Mouse (Mus musculus) intestine, embryonic 14.5 days (tissue): ENCODE measurements around the gene Slc6a3. TPM values are rescaled to one million over a fixed set of nuclear protein-coding genes. Genes with fewer than 3 reads are reported as not detected.
A peak's percentile ranks its signal among the peaks of the same experiment; 100 is the strongest.

Experiments
- ATAC-seq: fragments of 200-750 bp; cut with Nextera tagmentation; replicated peaks from 2 replicates; pipeline ENCODE4 v1.8.0; 2017; ENCODE audit warnings: low read depth, moderate number of reproducible peaks, moderate TSS enrichment, moderate library complexity; ENCODE audit not compliant: low FRiP score, low TSS enrichment
- DNase-seq: peaks from one replicate; pipeline ENCODE4 v3.0.0-alpha.2; 2018; ENCODE audit warnings: low spot score
- H3K27ac ChIP-seq: fragments of 300-500 bp; sonication (generic); 2 replicates; pipeline ENCODE4 v1.5.1; 2014; ENCODE audit warnings: low read depth, mild to moderate bottlenecking, control low read depth
- H3K27me3 ChIP-seq: fragments of 300-500 bp; sonication (generic); replicated peaks from 2 replicates; pipeline ENCODE4 v1.6.1; 2014; ENCODE audit warnings: low read length, control low read depth; ENCODE audit not compliant: control insufficient read depth, insufficient read depth
- H3K36me3 ChIP-seq: fragments of 300-500 bp; sonication (generic); 2 replicates; pipeline ENCODE4 v1.6.1; 2014; ENCODE audit warnings: low read length, control low read depth; ENCODE audit not compliant: control insufficient read depth, insufficient read depth
- H3K4me1 ChIP-seq: fragments of 300-500 bp; sonication (generic); replicated peaks from 2 replicates; pipeline ENCODE4 v1.6.1; 2014; ENCODE audit warnings: low read length, control low read depth, mixed read lengths; ENCODE audit not compliant: control insufficient read depth, insufficient read depth
- H3K4me2 ChIP-seq: fragments of 300-500 bp; sonication (generic); 2 replicates; pipeline ENCODE4 v1.6.1; 2014; ENCODE audit warnings: low read length
- H3K4me3 ChIP-seq: fragments of 300-500 bp; sonication (generic); 2 replicates; pipeline ENCODE4 v1.5.1; 2014; ENCODE audit warnings: low read depth, low read length, control low read depth, mixed read lengths
- H3K9ac ChIP-seq: fragments of 300-500 bp; sonication (generic); 2 replicates; pipeline ENCODE4 v1.6.1; 2014; ENCODE audit warnings: mild to moderate bottlenecking, low read length
- H3K9me3 ChIP-seq: fragments of 300-500 bp; sonication (generic); 2 replicates; pipeline ENCODE4 v1.6.1; 2016; ENCODE audit warnings: low read length, control low read depth; ENCODE audit not compliant: control insufficient read depth
- WGBS: fragments of 180-500 bp; shearing (Covaris S2); extraction: QIAGEN DNeasy Blood & Tissue Kit; methylation state at CpG from one replicate; pipeline ENCODE4 v1.1.7; 2014; 5-methylcytosine and 5-hydroxymethylcytosine counted together
- polyA plus RNA-seq: library from polyadenylated mRNA; unstranded; fragments of >200 nt; fragmentation: Nextera tagmentation; extraction: Ambion mirVana; gene quantifications from 2 replicates; pipeline ENCODE4 v1.2.1, GENCODE M21; 2014

Slc6a3 gene
- 0.09 TPM in 1 of 2 replicates, not detected in the other for polyA plus RNA-seq

DNA sequence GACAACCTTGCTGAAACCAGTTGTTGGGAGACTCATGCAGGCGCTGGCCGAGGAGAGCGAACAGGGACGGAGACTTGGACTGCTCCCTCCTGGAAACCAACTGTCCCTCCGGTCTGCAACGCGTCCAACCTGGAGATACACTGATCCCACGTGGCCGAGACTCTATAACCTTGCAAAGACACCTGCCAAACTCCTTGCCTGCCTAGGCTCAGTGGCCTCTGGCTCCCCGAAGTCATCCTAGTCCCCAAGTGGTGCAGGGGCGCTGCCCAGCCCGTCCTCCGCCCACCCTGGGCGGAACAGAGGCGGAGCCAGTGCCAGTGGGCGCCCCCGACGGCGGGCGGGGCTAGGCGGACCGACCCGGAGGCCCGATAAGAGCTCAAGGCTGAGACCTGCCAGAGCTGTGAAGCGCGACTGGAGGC lies at the start of gene Slc6a3:
TSS of gene Slc6a3 (plus strand) at position 345 of the 419 bp plus-strand sequence.
- Histone ChIP-seq H3K9me3 (no peaks in the 10 kb centered on the region), H3K27me3 (peaks cover 41% of the 10 kb centered on the region), H3K27ac (no peak within 1 kb of the TSS), H3K36me3 (no peaks in the 10 kb centered on the region), H3K4me2 (peak within 1 kb of the TSS; percentile 71), H3K4me1 (no peaks in the 10 kb centered on the region), H3K9ac (no peak within 1 kb of the TSS), H3K4me3 (peak within 1 kb of the TSS; percentile 39)
- DNase-seq, result peak; percentile 80
- WGBS, result under 1% methylated on average over 26 of the region's 26 CpGs
- peak; percentile 86 for ATAC-seq

DNA sequence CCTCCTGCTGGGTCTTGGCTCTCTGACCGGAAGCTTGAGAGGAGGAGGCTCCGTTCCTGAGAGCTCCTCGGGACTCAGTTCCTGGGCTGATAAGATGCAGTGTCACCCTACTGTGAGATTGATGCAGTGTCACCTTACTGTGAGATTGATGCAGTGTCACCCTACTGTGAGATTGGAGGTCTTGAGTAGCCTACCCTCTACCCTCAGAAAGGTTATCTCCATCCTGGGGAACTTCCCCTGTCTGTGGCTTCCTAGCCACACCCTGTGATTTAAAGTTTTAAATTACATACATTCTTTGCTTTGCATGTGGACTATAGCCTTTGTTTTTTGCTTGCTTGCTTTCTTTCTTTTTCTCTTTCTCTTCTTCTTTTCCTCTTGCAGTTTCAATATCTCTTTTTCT lies 48.4 kb upstream of the Slc6a3 start:
- no peak for ATAC-seq
- Histone ChIP-seq H3K4me1 (no peaks in the 10 kb centered on the region), H3K27me3 (no peaks in the 10 kb centered on the region), H3K36me3 (peaks cover 61% of the 10 kb centered on the region), H3K9ac (no peak overlapping the region), H3K4me2 (no peak overlapping the region), H3K4me3 (no peak overlapping the region), H3K27ac (no peak overlapping the region), H3K9me3 (no peaks in the 10 kb centered on the region; the same call in 1 of the 2 replicates)
- whole genome bisulfite sequencing, result 54% methylated on average over 3 of the region's 3 CpGs
- no peak for DNase-seq

DNA sequence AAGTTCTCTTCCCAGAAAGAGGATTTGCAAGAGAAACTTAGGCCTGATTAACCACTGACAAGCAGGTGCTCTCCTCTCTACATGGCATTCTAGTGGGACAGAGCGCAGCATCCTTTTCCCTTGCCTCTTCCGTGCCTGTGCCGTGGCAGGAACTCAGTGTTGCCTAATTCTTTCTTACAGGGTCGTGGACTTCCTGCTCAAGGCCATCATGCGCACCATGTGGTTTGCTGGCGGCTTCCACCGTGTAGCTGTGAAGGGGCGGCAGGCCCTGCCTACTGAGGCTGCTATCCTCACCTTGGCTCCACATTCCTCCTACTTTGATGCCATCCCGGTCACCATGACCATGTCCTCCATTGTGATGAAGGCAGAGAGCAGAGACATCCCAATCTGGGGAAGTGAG lies 47.8 kb upstream of the Slc6a3 start:
- Histone ChIP-seq H3K9ac (no peak overlapping the region), H3K9me3 (no peaks in the 10 kb centered on the region; the same call in 1 of the 2 replicates), H3K4me1 (no peaks in the 10 kb centered on the region), H3K27ac (no peak overlapping the region), H3K4me2 (no peak overlapping the region), H3K4me3 (no peak overlapping the region), H3K27me3 (no peaks in the 10 kb centered on the region), H3K36me3 (peaks cover 62% of the 10 kb centered on the region)
- ATAC-seq, result no peak
- WGBS, result 81% methylated on average over 9 of the region's 9 CpGs
- DNase-seq, result no peak

DNA sequence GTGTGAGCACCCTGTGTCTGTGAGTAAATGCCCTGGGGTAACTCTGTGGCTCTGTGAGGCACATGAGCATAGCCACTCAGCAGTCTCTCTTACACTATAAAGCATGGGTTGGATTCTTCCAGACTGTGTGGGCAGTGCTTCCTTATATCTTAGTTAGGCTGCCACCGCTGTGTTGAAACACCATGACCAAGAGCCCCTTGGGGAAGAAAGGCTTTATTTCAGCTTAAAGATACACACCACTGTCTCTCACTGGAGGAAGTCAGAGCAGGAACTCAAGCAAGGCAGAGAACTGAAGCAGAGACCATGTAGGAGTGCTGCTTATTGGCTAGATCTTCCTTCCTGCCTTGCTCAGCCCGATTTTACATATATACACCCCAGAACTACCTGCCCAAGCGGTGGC lies 46.6 kb upstream of the Slc6a3 start:
- no peak overlapping the region for H3K4me2 ChIP-seq
- no peak overlapping the region for H3K27ac ChIP-seq
- peaks cover 71% of the 10 kb centered on the region for H3K36me3 ChIP-seq
- DNase-seq (no peak), ATAC-seq (no peak)
- H3K9ac ChIP-seq, result no peak overlapping the region
- H3K27me3 ChIP-seq, result no peaks in the 10 kb centered on the region
- no peaks in the 10 kb centered on the region for H3K4me1 ChIP-seq
- WGBS, result 88% methylated on average over 3 of the region's 3 CpGs
- H3K9me3 ChIP-seq, result no peaks in the 10 kb centered on the region; the same call in 1 of the 2 replicates
- no peak overlapping the region for H3K4me3 ChIP-seq

DNA sequence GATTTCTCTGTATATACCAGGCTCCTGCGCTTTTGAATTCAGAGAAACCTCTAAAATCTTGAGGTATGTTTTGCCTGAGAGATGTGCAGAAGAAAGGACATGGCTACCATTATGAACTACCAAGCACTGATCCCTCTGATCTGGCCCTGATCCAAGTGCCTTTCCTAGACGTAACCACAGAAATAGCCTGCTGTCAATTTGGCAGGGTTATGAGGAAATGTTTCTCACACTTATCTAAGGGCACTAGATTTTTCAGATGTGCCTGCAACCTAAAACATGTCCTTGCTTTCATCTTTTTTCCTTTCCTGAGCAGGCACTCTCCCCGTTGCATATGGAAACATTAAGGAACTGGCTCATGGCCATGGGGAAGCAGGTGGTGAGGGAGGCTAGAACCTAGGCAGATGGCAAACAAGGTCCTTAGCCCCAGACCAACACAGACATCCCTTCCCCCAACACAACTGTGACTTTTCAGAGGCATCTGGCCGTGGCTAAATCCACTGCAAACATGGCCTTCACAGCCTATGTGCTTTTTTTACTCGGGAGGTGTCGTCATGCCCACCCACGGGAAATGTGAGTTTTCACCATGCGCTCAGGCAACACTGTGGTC lies 45.9 kb upstream of the Slc6a3 start:
- Histone ChIP-seq H3K4me2 (no peak overlapping the region), H3K4me3 (no peak overlapping the region), H3K4me1 (no peaks in the 10 kb centered on the region), H3K9me3 (no peaks in the 10 kb centered on the region; the same call in 1 of the 2 replicates), H3K27ac (no peak overlapping the region), H3K36me3 (peaks cover 74% of the 10 kb centered on the region), H3K9ac (no peak overlapping the region), H3K27me3 (no peaks in the 10 kb centered on the region)
- 83% methylated on average over 8 of the region's 8 CpGs for WGBS
- ATAC-seq (no peak), DNase-seq (no peak)

DNA sequence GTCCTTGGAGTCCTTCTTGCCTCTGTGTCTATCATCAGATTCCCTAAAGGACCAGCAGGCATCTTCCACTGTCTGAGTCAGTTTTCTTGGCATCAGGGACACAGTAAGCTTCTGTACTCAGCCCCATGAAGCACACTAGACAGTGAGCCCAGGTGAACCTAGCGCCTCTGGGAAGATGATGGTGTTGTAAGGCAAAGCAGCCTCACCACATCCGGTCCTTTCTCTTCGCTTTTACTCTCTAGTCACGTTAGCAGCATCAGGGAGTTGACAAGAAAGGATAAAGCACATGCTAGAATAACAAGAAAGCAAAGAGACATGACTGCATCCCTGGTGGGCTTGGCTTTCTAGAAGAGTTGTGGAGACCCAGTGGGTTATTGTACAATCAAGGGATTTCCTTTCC lies 43.4 kb upstream of the Slc6a3 start:
- no peaks in the 10 kb centered on the region for H3K4me1 ChIP-seq
- WGBS, result 94% methylated on average over 4 of the region's 4 CpGs
- no peaks in the 10 kb centered on the region for H3K27me3 ChIP-seq
- no peak overlapping the region for H3K4me2 ChIP-seq
- H3K9me3 ChIP-seq, result no peaks in the 10 kb centered on the region
- no peak for ATAC-seq
- no peak overlapping the region for H3K4me3 ChIP-seq
- no peak overlapping the region for H3K9ac ChIP-seq
- no peak for DNase-seq
- H3K36me3 ChIP-seq, result peaks cover 86% of the 10 kb centered on the region
- H3K27ac ChIP-seq, result no peak overlapping the region

DNA sequence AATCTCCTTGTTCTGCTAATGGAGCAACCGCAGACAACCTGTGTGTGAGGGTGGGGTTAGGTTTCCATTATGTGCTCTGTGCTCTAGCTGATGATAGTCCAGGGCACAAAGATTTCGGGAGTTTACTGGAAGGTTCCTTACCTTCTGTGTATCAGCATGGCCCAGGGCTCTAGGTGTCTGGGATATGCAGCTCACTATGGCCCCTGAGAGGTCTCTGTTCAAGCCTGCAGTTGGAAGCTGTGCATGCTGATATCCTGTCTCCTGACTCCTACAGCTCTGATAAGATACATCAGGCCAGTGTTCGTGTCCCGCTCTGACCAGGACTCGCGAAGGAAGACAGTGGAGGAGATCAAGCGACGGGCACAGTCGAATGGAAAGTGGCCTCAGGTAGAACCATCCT lies 42.0 kb upstream of the Slc6a3 start:
- ATAC-seq (no peak), DNase-seq (no peak)
- Histone ChIP-seq H3K36me3 (peaks cover 87% of the 10 kb centered on the region), H3K9me3 (no peaks in the 10 kb centered on the region), H3K4me3 (no peak overlapping the region), H3K27me3 (no peaks in the 10 kb centered on the region), H3K9ac (no peak overlapping the region), H3K4me1 (no peaks in the 10 kb centered on the region), H3K27ac (no peak overlapping the region), H3K4me2 (no peak overlapping the region)
- WGBS, result 95% methylated on average over 9 of the region's 9 CpGs

DNA sequence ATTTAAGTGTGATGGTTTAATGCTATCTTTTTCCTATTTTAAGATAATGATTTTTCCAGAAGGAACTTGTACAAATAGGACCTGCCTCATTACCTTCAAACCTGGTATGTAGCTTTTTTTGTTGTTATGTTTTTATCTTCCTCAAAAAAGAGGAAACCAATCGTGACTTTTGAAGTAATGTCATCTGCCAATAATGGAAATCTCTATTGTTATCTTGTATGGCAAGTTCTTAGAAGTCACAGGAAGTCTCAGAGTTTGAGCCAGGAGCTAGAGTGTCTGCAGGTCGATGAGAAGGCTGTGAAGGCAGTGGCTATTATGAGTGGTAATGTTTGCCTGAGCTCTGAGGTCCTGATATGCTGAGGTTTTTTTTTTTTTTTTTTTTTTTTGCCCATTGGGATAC lies 40.4 kb upstream of the Slc6a3 start:
- no peak overlapping the region for H3K9ac ChIP-seq
- no peak for DNase-seq
- H3K27me3 ChIP-seq, result no peaks in the 10 kb centered on the region
- no peaks in the 10 kb centered on the region for H3K4me1 ChIP-seq
- H3K27ac ChIP-seq, result no peak overlapping the region
- 74% methylated on average over 2 of the region's 2 CpGs for WGBS
- no peak overlapping the region for H3K4me3 ChIP-seq
- no peak overlapping the region for H3K4me2 ChIP-seq
- peaks cover 86% of the 10 kb centered on the region for H3K36me3 ChIP-seq
- ATAC-seq, result no peak
- H3K9me3 ChIP-seq, result no peaks in the 10 kb centered on the region

DNA sequence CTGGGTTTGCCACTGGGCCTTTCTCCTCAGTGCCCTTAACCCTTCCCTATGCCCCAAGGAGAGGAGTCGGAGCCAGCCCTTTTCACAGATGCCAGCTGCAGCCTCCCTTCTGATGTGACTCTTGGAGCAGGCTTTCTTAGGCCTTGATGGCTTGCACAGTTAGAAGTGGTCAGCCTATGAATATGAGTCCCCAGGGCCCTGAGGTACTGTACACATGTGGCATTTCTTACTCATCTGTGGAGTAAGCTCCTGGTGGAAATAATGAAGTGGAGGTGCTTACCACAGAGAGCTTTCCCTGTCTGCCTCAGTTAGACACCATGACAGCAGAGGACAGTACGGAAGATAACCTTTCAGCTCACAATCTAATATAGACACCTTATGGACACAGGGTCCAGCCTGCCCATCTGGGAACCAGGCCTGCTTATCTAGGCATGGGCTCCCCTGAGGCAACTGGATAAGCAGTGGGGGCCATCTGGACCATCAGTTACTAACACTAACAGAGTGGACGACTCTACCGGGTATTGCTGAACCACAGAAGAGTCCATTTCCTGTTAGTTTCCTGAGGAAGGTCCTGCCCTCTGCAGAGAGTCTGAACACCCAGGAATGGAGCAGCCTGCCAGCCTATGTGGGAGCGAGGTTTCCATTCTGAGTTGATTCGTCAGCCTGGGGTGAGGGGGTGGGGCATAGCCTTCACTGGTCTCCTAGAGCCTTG lies 36.5 kb upstream of the Slc6a3 start:
- no peak overlapping the region for H3K4me3 ChIP-seq
- peaks cover 76% of the 10 kb centered on the region for H3K36me3 ChIP-seq

More for the DNA sequence above, 36.5 kb upstream of the Slc6a3 start:
- Histone ChIP-seq H3K9ac (no peak overlapping the region), H3K4me2 (no peak overlapping the region), H3K4me1 (no peaks in the 10 kb centered on the region), H3K27ac (no peak overlapping the region), H3K27me3 (no peaks in the 10 kb centered on the region), H3K9me3 (no peaks in the 10 kb centered on the region)
- ATAC-seq (no peak), DNase-seq (no peak)
- WGBS, result 67% methylated on average over 6 of the region's 6 CpGs
